Comparison of ENCODE assay signal across 14 mouse cellular contexts in genomic region chr3:121110430-121110829, GRCm38 (mm10).
"Had no signal": no experiment of that assay in that cellular context is flagged by ENCODE, and none has a peak within 500 bp of the region (broad histone marks: within the 10 kb centered on the region; RNA-seq: fewer than 3 reads in every experiment).

No protein-coding gene starts in this region.

- H3K9me3 ChIP-seq: limb, embryonic 15.5 days; liver, embryonic 12.5 days; stomach, embryonic 15.5 days had no signal

- H3K27me3 ChIP-seq: limb, embryonic 15.5 days; liver, embryonic 12.5 days; stomach, embryonic 15.5 days had no signal

- H3K4me2 ChIP-seq: limb, embryonic 15.5 days; liver, embryonic 12.5 days; lung, embryonic 14.5 days; midbrain, embryonic 12.5 days; stomach, embryonic 15.5 days had no signal

- DNase-seq: kidney, adult 8-10 months; kidney, postnatal 25 days; layer of hippocampus, postnatal 36 days; lung, embryonic 14.5 days; lung, postnatal 10 days; lung, postnatal 4 days; right cerebral cortex, postnatal 14 days; thymus, adult 2 months; thymus, postnatal 25 days had no signal

- H3K27ac ChIP-seq: limb, embryonic 15.5 days; liver, embryonic 12.5 days; midbrain, embryonic 12.5 days; stomach, embryonic 15.5 days had no signal

- ATAC-seq: intestine, embryonic 16.5 days; liver, embryonic 12.5 days had no signal

- H3K4me1 ChIP-seq: liver, embryonic 12.5 days; midbrain, embryonic 12.5 days; stomach, embryonic 15.5 days had no signal

- H3K4me3 ChIP-seq: limb, embryonic 15.5 days; liver, embryonic 12.5 days; midbrain, embryonic 12.5 days; stomach, embryonic 15.5 days had no signal

- H3K9ac ChIP-seq: limb, embryonic 15.5 days; liver, embryonic 12.5 days; lung, embryonic 14.5 days; midbrain, embryonic 12.5 days; stomach, embryonic 15.5 days had no signal

- H3K36me3 ChIP-seq: limb, embryonic 15.5 days; liver, embryonic 12.5 days; midbrain, embryonic 12.5 days; stomach, embryonic 15.5 days had no signal
